In genomic region chr1:165866630-165867280, GRCm38 (mm10) we compare ENCODE assay signal across 25 mouse cellular contexts.
A peak's percentile ranks its signal among the peaks of the same experiment; 100 is the strongest.
DNase-seq lines count a peak whose midpoint lies in the region; ATAC-seq and TF ChIP-seq lines count a peak whose summit lies in the region.
"Had no signal": no experiment of that assay in that cellular context is flagged by ENCODE, and none has a peak within 500 bp of the region (broad histone marks: within the 10 kb centered on the region; RNA-seq: fewer than 3 reads in every experiment).

No protein-coding gene starts in this region.

- H3K4me3 ChIP-seq in heart, embryonic 10.5 days, result no peak overlapping the region
- no peak overlapping the region for H3K4me3 ChIP-seq in midbrain, embryonic 15.5 days
- H3K4me3 ChIP-seq in midbrain, embryonic 10.5 days, result no peak overlapping the region
- H3K4me3 ChIP-seq in MEL (ENCODE audit: control insufficient read depth in 1 of 2, insufficient read depth in 1 of 2, low read depth in 2 of 2, low read length in 2 of 2), result no peak overlapping the region
- H3K4me3 ChIP-seq in limb, embryonic 11.5 days (ENCODE audit: low read depth, low read length), result no peak overlapping the region
- H3K4me3 ChIP-seq: heart, embryonic 15.5 days; hindbrain, embryonic 13.5 days; liver, embryonic 15.5 days had no signal

- peaks cover 13% of the 10 kb centered on the region; the same call in 1 of the 2 replicates for H3K4me1 ChIP-seq in heart, embryonic 10.5 days
- H3K4me1 ChIP-seq in midbrain, embryonic 15.5 days, result peaks cover 6% of the 10 kb centered on the region
- peaks cover 17% of the 10 kb centered on the region for H3K4me1 ChIP-seq in midbrain, embryonic 10.5 days
- peaks cover 21 to 46% of the 10 kb centered on the region in 2 experiments for H3K4me1 ChIP-seq in MEL (ENCODE audit: control insufficient read depth in 1 of 2, insufficient read depth in 2 of 2, low read length in 2 of 2)
- H3K4me1 ChIP-seq in limb, embryonic 11.5 days (ENCODE audit: control insufficient read depth, insufficient read depth, low read length), result peaks cover 6% of the 10 kb centered on the region; the same call in 1 of the 2 replicates

- TF ChIP-seq EP300 in MEL (IDR thresholded peaks at IDR 0.05; ENCODE audit: low read depth in 1 of 2, low read length in 2 of 2), result peak in 1 of 2 experiments; percentile 20; a peak in 1 of 4 replicates

- H3K27ac ChIP-seq in heart, embryonic 10.5 days, result no peak overlapping the region
- H3K27ac ChIP-seq in midbrain, embryonic 15.5 days, result no peak overlapping the region
- H3K27ac ChIP-seq in midbrain, embryonic 10.5 days (replicated peaks), result no peak overlapping the region
- no peak overlapping the region for H3K27ac ChIP-seq in MEL (ENCODE audit: control insufficient read depth, low read depth, low read length)
- no peak overlapping the region for H3K27ac ChIP-seq in limb, embryonic 11.5 days (replicated peaks; ENCODE audit: low read depth, low read length)
- H3K27ac ChIP-seq: heart, embryonic 15.5 days; hindbrain, embryonic 13.5 days; kidney, postnatal 0 days; liver, embryonic 15.5 days had no signal

- WGBS in heart, embryonic 10.5 days, result 74% methylated on average over 5 of the region's 5 CpGs
- 78% methylated on average over 5 of the region's 5 CpGs for WGBS in midbrain, embryonic 15.5 days
- 87% methylated on average over 5 of the region's 5 CpGs for whole genome bisulfite sequencing in midbrain, embryonic 10.5 days
- WGBS in limb, embryonic 11.5 days, result 83% methylated on average over 5 of the region's 5 CpGs

- TF ChIP-seq RAD21 in MEL (IDR thresholded peaks at IDR 0.05; ENCODE audit: low read depth, low read length), result no peak

- 0 out of 2 replicates have a peak, but pooled peaks cover 5% of the 10 kb centered on the region for H3K36me3 ChIP-seq in heart, embryonic 10.5 days
- no peaks in the 10 kb centered on the region for H3K36me3 ChIP-seq in midbrain, embryonic 15.5 days (replicated peaks)
- H3K36me3 ChIP-seq in midbrain, embryonic 10.5 days, result peaks cover 41% of the 10 kb centered on the region
- H3K36me3 ChIP-seq in MEL (ENCODE audit: control insufficient read depth in 1 of 2, insufficient read depth in 2 of 2, low read length in 2 of 2), result peaks cover 0 to 62% of the 10 kb centered on the region in 2 experiments; a peak in 2 of 4 replicates
- H3K36me3 ChIP-seq in limb, embryonic 11.5 days (ENCODE audit: control insufficient read depth, insufficient read depth, low read length), result no peaks in the 10 kb centered on the region
- H3K36me3 ChIP-seq: heart, embryonic 15.5 days; liver, embryonic 15.5 days had no signal

- no peaks in the 10 kb centered on the region for H3K9me3 ChIP-seq in heart, embryonic 10.5 days
- H3K9me3 ChIP-seq in midbrain, embryonic 15.5 days, result no peaks in the 10 kb centered on the region
- no peaks in the 10 kb centered on the region for H3K9me3 ChIP-seq in midbrain, embryonic 10.5 days (replicated peaks)
- H3K9me3 ChIP-seq in MEL (replicated peaks; ENCODE audit: insufficient read depth, low read length), result no peaks in the 10 kb centered on the region
- no peaks in the 10 kb centered on the region for H3K9me3 ChIP-seq in limb, embryonic 11.5 days (ENCODE audit: control insufficient read depth, low read length)
- H3K9me3 ChIP-seq: heart, embryonic 15.5 days; hindbrain, embryonic 13.5 days; liver, embryonic 15.5 days had no signal

- H3K4me2 ChIP-seq in midbrain, embryonic 15.5 days, result no peak overlapping the region
- H3K4me2 ChIP-seq in limb, embryonic 11.5 days (ENCODE audit: low read depth, severe bottlenecking), result no peak overlapping the region
- H3K4me2 ChIP-seq: heart, embryonic 15.5 days; hindbrain, embryonic 13.5 days; liver, embryonic 15.5 days had no signal

- intact Hi-C loops in heart, postnatal 36 days (cut with DNase I), result no loop called here

- DNase-seq in heart, embryonic 10.5 days (ENCODE audit: low spot score), result peak; percentile 63
- DNase-seq in heart, postnatal 36 days, result no peak
- no peak for DNase-seq in midbrain, embryonic 10.5 days (ENCODE audit: low spot score)
- peak; percentile 51 for DNase-seq in MEL (ENCODE audit: low read depth, low spot score)
- peak; percentile 18 for DNase-seq in limb, embryonic 11.5 days (ENCODE audit: low spot score)
- no peak for DNase-seq in spleen, postnatal 10 days (ENCODE audit: low spot score in 2 of 2)
- DNase-seq: adrenal gland, adult 8-10 months; cerebellum, adult 2 months; cerebellum, postnatal 25 days; forebrain, postnatal 0 days; heart, postnatal 4 days; kidney, adult 18-20 months; kidney, postnatal 4 days; layer of hippocampus, postnatal 36 days; left cerebral cortex, postnatal 4 days; liver; right cerebral cortex, postnatal 25 days had no signal

- ATAC-seq in midbrain, embryonic 15.5 days (replicated peaks), result peak; percentile 63; the same call in 1 of the 2 replicates
- ATAC-seq in limb, embryonic 11.5 days (ENCODE audit: insufficient number of reproducible peaks, low FRiP score, low TSS enrichment, low read depth), result no peak
- ATAC-seq: forebrain, postnatal 0 days; lung, postnatal 0 days; midbrain, embryonic 16.5 days had no signal

- TF ChIP-seq CTCF in MEL (IDR thresholded peaks at IDR 0.05 in 2 of 3, conservative IDR thresholded peaks at IDR 0.05 in 1 of 3; ENCODE audit: control insufficient read depth in 1 of 3, insufficient read depth in 1 of 3, low read depth in 2 of 3, low read length in 3 of 3, poor library complexity in 1 of 3, severe bottlenecking in 1 of 3), result no peak

- no peak for TF ChIP-seq POLR2A in MEL (IDR thresholded peaks at IDR 0.05; ENCODE audit: control insufficient read depth in 1 of 2, insufficient read depth in 1 of 2, low read depth in 1 of 2, low read length in 2 of 2, poor library complexity in 1 of 2)

- H3K27me3 ChIP-seq in heart, embryonic 10.5 days (ENCODE audit: insufficient read depth, poor library complexity, severe bottlenecking), result no peaks in the 10 kb centered on the region
- H3K27me3 ChIP-seq in midbrain, embryonic 15.5 days (replicated peaks), result no peaks in the 10 kb centered on the region
- no peaks in the 10 kb centered on the region for H3K27me3 ChIP-seq in midbrain, embryonic 10.5 days (ENCODE audit: low read depth, poor library complexity, severe bottlenecking)
- no peaks in the 10 kb centered on the region for H3K27me3 ChIP-seq in MEL (ENCODE audit: control insufficient read depth in 1 of 2, insufficient read depth in 2 of 2, low read length in 2 of 2)
- H3K27me3 ChIP-seq in limb, embryonic 11.5 days (ENCODE audit: control insufficient read depth, insufficient read depth, low read length), result no peaks in the 10 kb centered on the region
- H3K27me3 ChIP-seq: CH12.LX; heart, embryonic 15.5 days; hindbrain, embryonic 13.5 days; liver, embryonic 15.5 days had no signal

- no peak overlapping the region for H3K9ac ChIP-seq in midbrain, embryonic 15.5 days
- H3K9ac ChIP-seq in MEL (ENCODE audit: control insufficient read depth, low read depth, low read length, poor library complexity, severe bottlenecking), result no peak overlapping the region
- no peak overlapping the region for H3K9ac ChIP-seq in limb, embryonic 11.5 days (ENCODE audit: low read length)
- H3K9ac ChIP-seq: forebrain, postnatal 0 days; heart, embryonic 15.5 days; hindbrain, embryonic 13.5 days; liver, embryonic 15.5 days had no signal

- H3K79me2 ChIP-seq in MEL (ENCODE audit: control insufficient read depth, insufficient read depth, low read length, poor library complexity), result peaks cover 9% of the 10 kb centered on the region

TF ChIP-seq in MEL, 35 proteins besides CTCF, POLR2A, EP300 and RAD21:
- TF ChIP-seq CHD2 (IDR thresholded peaks at IDR 0.05; ENCODE audit: low read length), result no peak
- TF ChIP-seq MEF2A (IDR thresholded peaks at IDR 0.05; ENCODE audit: extremely low read depth, insufficient replicate concordance, low read depth, low read length, poor library complexity, severe bottlenecking), result no peak
- 0 out of 2 replicates have a peak, but pooled peaks have one; percentile 20 for TF ChIP-seq MXI1 (IDR thresholded peaks at IDR 0.05; ENCODE audit: low read depth, low read length)
- TF ChIP-seq POLR2AphosphoS2 (IDR thresholded peaks at IDR 0.05; ENCODE audit: low read length), result no peak
- no peak for TF ChIP-seq GABPA (IDR thresholded peaks at IDR 0.05; ENCODE audit: low read depth, low read length)
- no peak for TF ChIP-seq BHLHE40 (IDR thresholded peaks at IDR 0.05; ENCODE audit: borderline replicate concordance, low read depth, low read length)
- TF ChIP-seq KAT2A (conservative IDR thresholded peaks at IDR 0.05; ENCODE audit: low read depth, low read length), result no peak
- TF ChIP-seq TCF12 (IDR thresholded peaks at IDR 0.05; ENCODE audit: low read depth, low read length), result no peak
- TF ChIP-seq MYB (IDR thresholded peaks at IDR 0.05; ENCODE audit: low read depth, low read length), result no peak
- no peak for TF ChIP-seq UBTF (IDR thresholded peaks at IDR 0.05; ENCODE audit: borderline replicate concordance, insufficient read depth, low read depth, low read length)
- TF ChIP-seq SIN3A (IDR thresholded peaks at IDR 0.05; ENCODE audit: low read length), result peak; percentile 54
- TF ChIP-seq USF1 (IDR thresholded peaks at IDR 0.05; ENCODE audit: low read depth, low read length), result no peak
- no peak for TF ChIP-seq MAX (IDR thresholded peaks at IDR 0.05; ENCODE audit: low read length)
- TF ChIP-seq RCOR1 (IDR thresholded peaks at IDR 0.05; ENCODE audit: low read depth, low read length), result peak; percentile 40; the same call in 1 of the 2 replicates
- TF ChIP-seq ZKSCAN1 (IDR thresholded peaks at IDR 0.05; ENCODE audit: low read depth, low read length), result no peak
- TF ChIP-seq ETS1 (IDR thresholded peaks at IDR 0.05; ENCODE audit: low read depth, low read length), result 0 out of 2 replicates have a peak, but pooled peaks have one; percentile 17
- no peak for TF ChIP-seq ZNF384 (IDR thresholded peaks at IDR 0.05; ENCODE audit: low read depth, low read length)
- TF ChIP-seq NELFE (IDR thresholded peaks at IDR 0.05; ENCODE audit: low read depth, low read length), result no peak
- no peak for TF ChIP-seq SMC3 (IDR thresholded peaks at IDR 0.05; ENCODE audit: low read depth, low read length)
- TF ChIP-seq HCFC1 (IDR thresholded peaks at IDR 0.05; ENCODE audit: low read depth, low read length), result no peak
- no peak for TF ChIP-seq POLR2AphosphoS5 (IDR thresholded peaks at IDR 0.05; ENCODE audit: borderline replicate concordance, low read depth, low read length)
- TF ChIP-seq MAFK (IDR thresholded peaks at IDR 0.05; ENCODE audit: borderline replicate concordance, low read depth, low read length), result no peak
- TF ChIP-seq CHD1 (IDR thresholded peaks at IDR 0.05; ENCODE audit: low read depth, low read length), result no peak
- no peak for TF ChIP-seq NRF1 (IDR thresholded peaks at IDR 0.05; ENCODE audit: insufficient read depth, low read depth, low read length, poor library complexity, severe bottlenecking)
- TF ChIP-seq JUND (IDR thresholded peaks at IDR 0.05; ENCODE audit: low read depth, low read length), result no peak

Comparison
In these comparisons a context has a peak if more than half of its experiments do, and no peak if none do; other contexts are left out.
1. DNase-seq: peak in heart, embryonic 10.5 days (single experiment), MEL (single experiment) and limb, embryonic 11.5 days (single experiment); none in heart, postnatal 36 days (0 of 2), midbrain, embryonic 10.5 days (single experiment) and spleen, postnatal 10 days (0 of 2).